ENCODE assay signal across 8 mouse cellular contexts in the genomic region with DNA sequence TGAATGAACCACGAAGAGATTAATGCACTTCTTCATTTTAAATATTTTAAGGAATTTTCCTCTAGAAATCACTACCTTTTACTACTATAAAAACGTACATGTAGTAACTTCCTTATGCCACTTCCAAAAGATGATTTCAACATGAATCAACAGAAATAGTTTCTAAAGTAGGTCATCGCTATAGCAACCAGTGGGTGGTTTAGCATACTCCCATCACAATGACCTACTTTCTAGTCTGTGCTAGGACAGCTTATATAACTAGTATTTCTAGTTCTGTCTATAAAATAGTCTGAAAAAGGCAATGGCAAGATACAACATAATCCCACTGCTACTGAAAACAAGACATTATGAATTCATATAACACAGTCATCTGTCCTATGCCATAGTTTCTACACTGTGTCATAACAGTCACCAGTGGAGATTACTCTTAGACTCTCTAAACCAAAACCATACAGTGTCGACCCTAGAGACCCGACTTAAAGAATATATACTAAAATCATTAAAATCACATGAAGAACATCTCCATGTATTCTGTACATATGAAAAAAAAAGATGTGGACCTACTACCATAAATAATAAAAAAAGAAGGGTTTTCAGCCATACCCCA. TPM values are rescaled to one million over a fixed set of nuclear protein-coding genes. Genes with fewer than 3 reads are reported as not detected.
DNase-seq lines count a peak whose midpoint lies in the region; ATAC-seq lines count a peak whose summit lies in the region.
"Had no signal": no experiment of that assay in that cellular context is flagged by ENCODE, and none has a peak within 500 bp of the region (broad histone marks: within the 10 kb centered on the region; RNA-seq: fewer than 3 reads in every experiment).

No protein-coding gene starts in this region.

- H3K4me3 ChIP-seq in hindbrain, embryonic 14.5 days (replicated peaks; ENCODE audit: low read length): no peak overlapping the region
- no peak overlapping the region for H3K4me3 ChIP-seq in hindbrain, embryonic 13.5 days
- H3K4me3 ChIP-seq in midbrain, embryonic 15.5 days: no peak overlapping the region
- H3K4me3 ChIP-seq in midbrain, embryonic 11.5 days (ENCODE audit: low read depth, low read length): no peak overlapping the region
- H3K4me3 ChIP-seq in stomach, embryonic 16.5 days (replicated peaks; ENCODE audit: low read length): no peak overlapping the region

- H3K27ac ChIP-seq in hindbrain, embryonic 14.5 days: no peak overlapping the region
- no peak overlapping the region for H3K27ac ChIP-seq in hindbrain, embryonic 13.5 days
- H3K27ac ChIP-seq in midbrain, embryonic 15.5 days: no peak overlapping the region; the same call in 1 of the 2 replicates
- no peak overlapping the region for H3K27ac ChIP-seq in midbrain, embryonic 11.5 days (ENCODE audit: low read depth, low read length)
- H3K27ac ChIP-seq in stomach, embryonic 16.5 days (ENCODE audit: low read length): no peak overlapping the region

- peaks cover 4% of the 10 kb centered on the region; the same call in 1 of the 2 replicates for H3K4me1 ChIP-seq in hindbrain, embryonic 14.5 days (replicated peaks; ENCODE audit: control insufficient read depth, insufficient read depth, low read length)
- no peaks in the 10 kb centered on the region for H3K4me1 ChIP-seq in hindbrain, embryonic 13.5 days (replicated peaks)
- H3K4me1 ChIP-seq in midbrain, embryonic 15.5 days: 0 out of 2 replicates have a peak, but pooled peaks cover 8% of the 10 kb centered on the region
- H3K4me1 ChIP-seq in midbrain, embryonic 11.5 days (ENCODE audit: control insufficient read depth, insufficient read depth, low read length): no peaks in the 10 kb centered on the region
- no peaks in the 10 kb centered on the region for H3K4me1 ChIP-seq in stomach, embryonic 16.5 days (ENCODE audit: control insufficient read depth, insufficient read depth, low read length)

- ATAC-seq in hindbrain, embryonic 14.5 days (ENCODE audit: low FRiP score): no peak
- ATAC-seq in hindbrain, embryonic 13.5 days (ENCODE audit: low FRiP score): no peak
- ATAC-seq in midbrain, embryonic 15.5 days (replicated peaks): peak; percentile 88
- no peak for ATAC-seq in midbrain, embryonic 11.5 days (ENCODE audit: low FRiP score)
- peak; percentile 53; the same call in 1 of the 2 replicates for ATAC-seq in stomach, embryonic 16.5 days (ENCODE audit: insufficient read depth, low FRiP score)
- no peak for ATAC-seq in megakaryocyte progenitor cell, adult 5-6 weeks (replicated peaks; ENCODE audit: poor library complexity)

- H3K9ac ChIP-seq in hindbrain, embryonic 14.5 days: no peak overlapping the region
- H3K9ac ChIP-seq in hindbrain, embryonic 13.5 days: no peak overlapping the region
- H3K9ac ChIP-seq in midbrain, embryonic 15.5 days: no peak overlapping the region
- H3K9ac ChIP-seq in midbrain, embryonic 11.5 days (ENCODE audit: low read length): no peak overlapping the region
- H3K9ac ChIP-seq in stomach, embryonic 16.5 days (ENCODE audit: low read length): no peak overlapping the region

- H3K27me3 ChIP-seq in hindbrain, embryonic 14.5 days (ENCODE audit: control insufficient read depth, insufficient read depth, low read length): no peaks in the 10 kb centered on the region
- no peaks in the 10 kb centered on the region for H3K27me3 ChIP-seq in hindbrain, embryonic 13.5 days
- no peaks in the 10 kb centered on the region for H3K27me3 ChIP-seq in midbrain, embryonic 15.5 days (replicated peaks)
- H3K27me3 ChIP-seq in midbrain, embryonic 11.5 days (ENCODE audit: control insufficient read depth, insufficient read depth, low read length): no peaks in the 10 kb centered on the region
- no peaks in the 10 kb centered on the region for H3K27me3 ChIP-seq in stomach, embryonic 16.5 days (ENCODE audit: control insufficient read depth, insufficient read depth, low read length)

- no peaks in the 10 kb centered on the region for H3K9me3 ChIP-seq in hindbrain, embryonic 14.5 days (ENCODE audit: control insufficient read depth, low read length)
- no peaks in the 10 kb centered on the region for H3K9me3 ChIP-seq in hindbrain, embryonic 13.5 days
- no peaks in the 10 kb centered on the region for H3K9me3 ChIP-seq in midbrain, embryonic 15.5 days
- no peaks in the 10 kb centered on the region for H3K9me3 ChIP-seq in midbrain, embryonic 11.5 days (ENCODE audit: control insufficient read depth, low read length)
- H3K9me3 ChIP-seq in stomach, embryonic 16.5 days (replicated peaks; ENCODE audit: control insufficient read depth, low read length): no peaks in the 10 kb centered on the region

- peak; percentile 64 for DNase-seq in hindbrain, embryonic 14.5 days (ENCODE audit: low spot score)
- no peak for DNase-seq in midbrain, embryonic 11.5 days (ENCODE audit: low spot score, missing footprints)
- peak; percentile 83 for DNase-seq in gonadal fat pad, adult 2 months (ENCODE audit: low read depth)
- DNase-seq: adrenal gland, postnatal 25 days had no signal

- no peak overlapping the region for H3K4me2 ChIP-seq in hindbrain, embryonic 14.5 days (replicated peaks)
- H3K4me2 ChIP-seq in hindbrain, embryonic 13.5 days: no peak overlapping the region
- H3K4me2 ChIP-seq in midbrain, embryonic 15.5 days: no peak overlapping the region
- no peak overlapping the region for H3K4me2 ChIP-seq in midbrain, embryonic 11.5 days
- H3K4me2 ChIP-seq in stomach, embryonic 16.5 days (ENCODE audit: low read depth, low read length): no peak overlapping the region

- 69% methylated on average over 5 of the region's 5 CpGs for WGBS in hindbrain, embryonic 14.5 days
- 70% methylated on average over 5 of the region's 5 CpGs for WGBS in hindbrain, embryonic 13.5 days
- WGBS in midbrain, embryonic 15.5 days: 74% methylated on average over 5 of the region's 5 CpGs
- WGBS in midbrain, embryonic 11.5 days: 76% methylated on average over 5 of the region's 5 CpGs
- WGBS in stomach, embryonic 16.5 days: 70% methylated on average over 5 of the region's 5 CpGs

- no peaks in the 10 kb centered on the region for H3K36me3 ChIP-seq in hindbrain, embryonic 14.5 days (replicated peaks; ENCODE audit: control insufficient read depth, insufficient read depth)
- no peaks in the 10 kb centered on the region for H3K36me3 ChIP-seq in hindbrain, embryonic 13.5 days
- no peaks in the 10 kb centered on the region for H3K36me3 ChIP-seq in midbrain, embryonic 15.5 days (replicated peaks)
- H3K36me3 ChIP-seq in midbrain, embryonic 11.5 days (ENCODE audit: control insufficient read depth, insufficient read depth, low read length): no peaks in the 10 kb centered on the region
- no peaks in the 10 kb centered on the region for H3K36me3 ChIP-seq in stomach, embryonic 16.5 days (ENCODE audit: control insufficient read depth, insufficient read depth, low read length)

RNA-seq across cellular contexts. Expression of a gene that starts 23.0 kb away (rescaled TPM):
- polyA plus RNA-seq in hindbrain, embryonic 14.5 days (2014; fragmentation: Nextera tagmentation; extraction: Ambion mirVana): 32.9 and 40.1 TPM in 2 replicates
- polyA plus RNA-seq in hindbrain, embryonic 13.5 days (2015; fragmentation: Nextera tagmentation; extraction: Ambion mirVana): 32.0 and 33.8 TPM in 2 replicates
- polyA plus RNA-seq in midbrain, embryonic 15.5 days (2015; fragmentation: Nextera tagmentation; extraction: Ambion mirVana): 38.8 and 41.2 TPM in 2 replicates
- polyA plus RNA-seq in midbrain, embryonic 11.5 days (2014; fragmentation: Nextera tagmentation; extraction: Ambion mirVana): 33.1 and 38.5 TPM in 2 replicates
- polyA plus RNA-seq in gonadal fat pad, adult 2 months (2012; rRNA removed): 6.0 and 6.1 TPM in 2 replicates
- 19.8 and 22.1 TPM in 2 replicates for polyA plus RNA-seq in stomach, embryonic 16.5 days (2015; fragmentation: Nextera tagmentation; extraction: Ambion mirVana)
- total RNA-seq in megakaryocyte progenitor cell, adult 5-6 weeks (2015): 19.3 and 23.8 TPM in 2 replicates
- 21.5 and 26.7 TPM in 2 replicates for total RNA-seq in megakaryocyte progenitor cell, adult 5-6 weeks (2017)

RNA-seq across cellular contexts. Expression of a gene that starts 34.0 kb away (rescaled TPM):
- polyA plus RNA-seq in hindbrain, embryonic 14.5 days (2014; fragmentation: Nextera tagmentation; extraction: Ambion mirVana): 28.0 and 32.7 TPM in 2 replicates
- 34.3 and 38.5 TPM in 2 replicates for polyA plus RNA-seq in hindbrain, embryonic 13.5 days (2015; fragmentation: Nextera tagmentation; extraction: Ambion mirVana)
- 27.0 and 27.9 TPM in 2 replicates for polyA plus RNA-seq in midbrain, embryonic 15.5 days (2015; fragmentation: Nextera tagmentation; extraction: Ambion mirVana)
- 37.2 and 39.2 TPM in 2 replicates for polyA plus RNA-seq in midbrain, embryonic 11.5 days (2014; fragmentation: Nextera tagmentation; extraction: Ambion mirVana)
- 2.7 and 5.0 TPM in 2 replicates for polyA plus RNA-seq in gonadal fat pad, adult 2 months (2012; rRNA removed)
- 9.3 and 12.0 TPM in 2 replicates for polyA plus RNA-seq in stomach, embryonic 16.5 days (2015; fragmentation: Nextera tagmentation; extraction: Ambion mirVana)
- 2.8 and 3.5 TPM in 2 replicates for total RNA-seq in megakaryocyte progenitor cell, adult 5-6 weeks (2015)
- total RNA-seq in megakaryocyte progenitor cell, adult 5-6 weeks (2017): 4.7 and 6.5 TPM in 2 replicates

RNA-seq across cellular contexts. Expression of a gene that starts 59.4 kb away (rescaled TPM):
- 45.2 and 51.7 TPM in 2 replicates for polyA plus RNA-seq in hindbrain, embryonic 14.5 days (2014; fragmentation: Nextera tagmentation; extraction: Ambion mirVana)
- polyA plus RNA-seq in hindbrain, embryonic 13.5 days (2015; fragmentation: Nextera tagmentation; extraction: Ambion mirVana): 58.7 and 60.3 TPM in 2 replicates
- 52.3 and 52.8 TPM in 2 replicates for polyA plus RNA-seq in midbrain, embryonic 15.5 days (2015; fragmentation: Nextera tagmentation; extraction: Ambion mirVana)
- polyA plus RNA-seq in midbrain, embryonic 11.5 days (2014; fragmentation: Nextera tagmentation; extraction: Ambion mirVana): 51.7 and 62.1 TPM in 2 replicates
- 4.9 and 8.5 TPM in 2 replicates for polyA plus RNA-seq in gonadal fat pad, adult 2 months (2012; rRNA removed)
- polyA plus RNA-seq in stomach, embryonic 16.5 days (2015; fragmentation: Nextera tagmentation; extraction: Ambion mirVana): 73.5 and 78.5 TPM in 2 replicates
- total RNA-seq in megakaryocyte progenitor cell, adult 5-6 weeks (2015): 23.9 and 25.8 TPM in 2 replicates
- 21.0 and 22.3 TPM in 2 replicates for total RNA-seq in megakaryocyte progenitor cell, adult 5-6 weeks (2017)

RNA-seq across cellular contexts. Expression of a gene that starts 59.6 kb away (rescaled TPM):
- polyA plus RNA-seq in hindbrain, embryonic 14.5 days (2014; fragmentation: Nextera tagmentation; extraction: Ambion mirVana): 2.1 and 2.3 TPM in 2 replicates
- 1.7 and 2.5 TPM in 2 replicates for polyA plus RNA-seq in hindbrain, embryonic 13.5 days (2015; fragmentation: Nextera tagmentation; extraction: Ambion mirVana)
- 2.4 and 2.6 TPM in 2 replicates for polyA plus RNA-seq in midbrain, embryonic 15.5 days (2015; fragmentation: Nextera tagmentation; extraction: Ambion mirVana)
- 1.2 TPM in 2 replicates for polyA plus RNA-seq in midbrain, embryonic 11.5 days (2014; fragmentation: Nextera tagmentation; extraction: Ambion mirVana)
- 7.9 and 10.6 TPM in 2 replicates for polyA plus RNA-seq in gonadal fat pad, adult 2 months (2012; rRNA removed)
- 0.30 and 0.76 TPM in 2 replicates for polyA plus RNA-seq in stomach, embryonic 16.5 days (2015; fragmentation: Nextera tagmentation; extraction: Ambion mirVana)
- total RNA-seq in megakaryocyte progenitor cell, adult 5-6 weeks (2015): 0.10 and 0.29 TPM in 2 replicates
- total RNA-seq in megakaryocyte progenitor cell, adult 5-6 weeks (2017): 1.4 TPM in 1 of 2 replicates, not detected in the other

Comparison
In these comparisons a context has a peak if more than half of its experiments do, and no peak if none do; other contexts are left out.
1. ATAC-seq: peak in midbrain, embryonic 15.5 days (single experiment) and stomach, embryonic 16.5 days (single experiment); none in hindbrain, embryonic 14.5 days (single experiment), hindbrain, embryonic 13.5 days (single experiment), midbrain, embryonic 11.5 days (single experiment) and megakaryocyte progenitor cell, adult 5-6 weeks (single experiment).